Mouse (Mus musculus) right cerebral cortex, postnatal 14 days (tissue): ENCODE measurements around the gene Kifap3.
A peak's percentile ranks its signal among the peaks of the same experiment; 100 is the strongest.
"Not testable (repeated sequence)": the region's sequence is repeated elsewhere in the genome, so short reads cannot be mapped to it uniquely, and the experiment has no call there.

Experiments
- DNase-seq: peaks from one replicate; pipeline ENCODE4 v3.0.0; 2022

Gene Kifap3

GRCm38 (mm10) chr1:163779336-163780115 lies at the start of gene Kifap3:
TSS of gene Kifap3 (plus strand) at chr1:163779583.
- peak; percentile 96 for DNase-seq

GRCm38 (mm10) chr1:163731166-163731565 lies 48.2 kb upstream of the Kifap3 start:
- DNase-seq = not testable (repeated sequence)

GRCm38 (mm10) chr1:163736441-163737238 lies 42.7 kb upstream of the Kifap3 start:
- no peak for DNase-seq

GRCm38 (mm10) chr1:163737239-163737533 lies 42.2 kb upstream of the Kifap3 start:
- DNase-seq = no peak

- no peak for DNase-seq
Measured at GRCm38 (mm10) chr1:163751360-163751992, 27.9 kb upstream of the Kifap3 start.

- DNase-seq = no peak
Measured at GRCm38 (mm10) chr1:163757462-163758207, 21.7 kb upstream of the Kifap3 start.

- DNase-seq = not testable (repeated sequence)
Measured at GRCm38 (mm10) chr1:163783577-163783976, 4.2 kb downstream of the Kifap3 start.

GRCm38 (mm10) chr1:163821365-163821764 lies 42.0 kb downstream of the Kifap3 start:
- no peak for DNase-seq

- DNase-seq = no peak
Measured at GRCm38 (mm10) chr1:163829482-163829881, 50.1 kb downstream of the Kifap3 start.

- DNase-seq = no peak
Measured at GRCm38 (mm10) chr1:163834066-163834465, 54.7 kb downstream of the Kifap3 start.

GRCm38 (mm10) chr1:163835062-163835461 lies 55.7 kb downstream of the Kifap3 start:
- DNase-seq = no peak

- not testable (repeated sequence) for DNase-seq
Measured at GRCm38 (mm10) chr1:163838482-163838881, 59.1 kb downstream of the Kifap3 start.

GRCm38 (mm10) chr1:163840555-163840954 lies 61.2 kb downstream of the Kifap3 start:
- no peak for DNase-seq

GRCm38 (mm10) chr1:163842238-163842637 lies 62.9 kb downstream of the Kifap3 start:
- no peak for DNase-seq

GRCm38 (mm10) chr1:163843899-163844298 lies 64.5 kb downstream of the Kifap3 start:
- DNase-seq = no peak

- DNase-seq = no peak
Measured at GRCm38 (mm10) chr1:163852884-163853560, 73.6 kb downstream of the Kifap3 start.

GRCm38 (mm10) chr1:163858420-163858819 lies 79.0 kb downstream of the Kifap3 start:
- DNase-seq = no peak

- DNase-seq = no peak
Measured at GRCm38 (mm10) chr1:163861538-163861937, 82.2 kb downstream of the Kifap3 start.

GRCm38 (mm10) chr1:163873158-163873557 lies 93.8 kb downstream of the Kifap3 start:
- DNase-seq = no peak

GRCm38 (mm10) chr1:163889629-163890028 lies 110.2 kb downstream of the Kifap3 start:
- no peak for DNase-seq

GRCm38 (mm10) chr1:163893294-163893693 lies 113.9 kb downstream of the Kifap3 start:
- DNase-seq = no peak

- no peak for DNase-seq
Measured at GRCm38 (mm10) chr1:163893774-163894527, 114.6 kb downstream of the Kifap3 start.
